Mouse (Mus musculus) ES-E14 (cell line): ENCODE data around the gene Gzmg.
"Not testable (repeated sequence)": the region's sequence is repeated elsewhere in the genome, so short reads cannot be mapped to it uniquely, and the experiment has no call there.

ENCODE experiments used
- CHD2 ChIP-seq: IDR thresholded peaks from 2 replicates; pipeline ENCODE4 v1.6.1; 2014; ENCODE audit warnings: mild to moderate bottlenecking, low read depth, low read length, inconsistent platforms
- MAFK ChIP-seq: IDR thresholded peaks from 2 replicates; pipeline ENCODE4 v1.6.1; 2014; ENCODE audit warnings: mild to moderate bottlenecking, low read depth, low read length, inconsistent platforms; ENCODE audit not compliant: insufficient read depth
- ZC3H11A ChIP-seq: IDR thresholded peaks from 2 replicates; pipeline ENCODE4 v1.6.1; 2012; ENCODE audit warnings: low read depth, mild to moderate bottlenecking, inconsistent platforms, low read length, borderline replicate concordance
- ZNF384 ChIP-seq: IDR thresholded peaks from 2 replicates; pipeline ENCODE4 v1.6.1; 2012; ENCODE audit warnings: low read depth, low read length, inconsistent platforms

- TF ChIP-seq ZC3H11A, CHD2, MAFK: not testable (repeated sequence)
- TF ChIP-seq ZNF384, result 0 out of 2 replicates have a peak, but pooled peaks have one; percentile 29
Observed at GRCm38 (mm10) chr14:56115531-56116310, 43.7 kb downstream of the Gzmg start.
